Mouse (Mus musculus) midbrain, embryonic 10.5 days (tissue): ENCODE measurements around the gene Gm10644. TPM values are rescaled to one million over a fixed set of nuclear protein-coding genes. Genes with fewer than 3 reads are reported as not detected.

Source experiments
- DNase-seq: peaks from one replicate; pipeline ENCODE4 v3.0.0-alpha.2; 2017; ENCODE audit warnings: low spot score
- H3K27ac ChIP-seq: fragments of 300-500 bp; sonication (generic); replicated peaks from 2 replicates; pipeline ENCODE4 v1.5.1; 2016; ENCODE audit warnings: mild to moderate bottlenecking
- H3K27me3 ChIP-seq: fragments of 300-500 bp; sonication (generic); 2 replicates; pipeline ENCODE4 v1.6.1; 2016; ENCODE audit warnings: low read depth, mild to moderate bottlenecking; ENCODE audit not compliant: poor library complexity, severe bottlenecking
- H3K36me3 ChIP-seq: fragments of 300-500 bp; sonication (generic); 2 replicates; pipeline ENCODE4 v1.6.1; 2016; ENCODE audit warnings: mild to moderate bottlenecking, moderate library complexity
- H3K4me1 ChIP-seq: fragments of 300-500 bp; sonication (generic); 2 replicates; pipeline ENCODE4 v1.6.1; 2016
- H3K4me3 ChIP-seq: fragments of 300-500 bp; sonication (generic); 2 replicates; pipeline ENCODE4 v1.5.1; 2016; ENCODE audit warnings: mild to moderate bottlenecking, moderate library complexity
- H3K9me3 ChIP-seq: fragments of 300-500 bp; sonication (generic); replicated peaks from 2 replicates; pipeline ENCODE4 v1.6.1; 2016; ENCODE audit warnings: mild to moderate bottlenecking
- WGBS: fragments of 180-500 bp; shearing (Covaris S2); methylation state at CpG from one replicate; pipeline ENCODE4 v1.1.7; 2016; 5-methylcytosine and 5-hydroxymethylcytosine counted together
- polyA plus RNA-seq: library from polyadenylated mRNA; unstranded; fragments of >200 nt; fragmentation: Nextera tagmentation; extraction: Ambion mirVana; gene quantifications from 2 replicates; pipeline ENCODE4 v1.2.1, GENCODE M21; 2016

Gene Gm10644
- polyA plus RNA-seq: 0.94 and 1.0 TPM in 2 replicates

DNA sequence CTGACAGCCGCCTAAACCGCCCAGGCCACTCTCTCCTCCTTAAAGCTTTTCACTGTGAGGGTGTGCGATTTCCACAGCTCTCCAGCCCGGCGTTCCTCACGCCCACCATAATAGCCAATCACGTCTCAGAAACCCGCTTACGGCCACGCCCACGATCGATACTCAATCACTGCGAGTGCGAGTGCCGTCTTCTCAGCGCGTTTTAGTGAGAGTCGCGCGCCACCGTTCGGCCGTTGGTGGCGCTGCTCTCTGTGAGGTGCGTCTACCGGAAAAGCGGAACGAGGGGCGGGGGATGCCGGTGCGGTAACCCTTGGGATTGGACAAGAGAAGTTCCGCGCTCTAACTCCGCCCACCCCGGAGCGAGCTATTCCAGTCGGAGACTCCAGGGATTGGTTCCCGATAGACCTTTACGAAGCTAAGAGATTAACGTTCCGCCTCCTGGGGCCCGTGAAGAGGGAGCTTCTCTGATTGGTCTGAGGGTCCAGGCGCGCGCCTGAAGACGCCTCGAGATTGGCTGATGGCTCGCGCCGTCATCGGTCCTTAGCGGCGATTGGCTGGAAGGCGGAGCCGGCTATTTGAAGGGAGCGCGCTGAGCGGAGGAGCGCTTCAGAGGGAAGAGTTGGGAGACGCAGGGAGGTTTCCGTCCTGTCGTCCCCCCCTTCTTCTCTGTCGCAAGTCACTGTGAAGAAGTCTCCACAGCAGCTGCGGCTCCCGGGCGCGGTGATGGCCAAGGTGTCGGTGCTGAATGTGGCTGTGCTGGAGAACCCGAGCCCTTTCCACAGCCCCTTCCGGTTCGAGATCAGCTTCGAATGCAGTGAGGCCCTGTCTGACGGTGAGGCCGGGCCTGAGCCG lies at the start of gene Gm10644, which contains the start of gene Asf1b:
Gene Gm10644, minus strand, starts transcription at position 100 of the 852 bp plus-strand sequence.
Gene Asf1b, plus strand, starts transcription at position 402 of the 852 bp plus-strand sequence.
- Histone ChIP-seq H3K27ac (peak within 1 kb of the TSS; percentile 78), H3K4me3 (peak within 1 kb of the TSS; percentile 81), H3K9me3 (no peaks in the 10 kb centered on the region), H3K36me3 (peaks cover 21% of the 10 kb centered on the region), H3K4me1 (peaks cover 21% of the 10 kb centered on the region), H3K27me3 (no peaks in the 10 kb centered on the region)
- under 1% methylated on average over 75 of the region's 75 CpGs for WGBS
- peak; percentile 99 for DNase-seq

DNA sequence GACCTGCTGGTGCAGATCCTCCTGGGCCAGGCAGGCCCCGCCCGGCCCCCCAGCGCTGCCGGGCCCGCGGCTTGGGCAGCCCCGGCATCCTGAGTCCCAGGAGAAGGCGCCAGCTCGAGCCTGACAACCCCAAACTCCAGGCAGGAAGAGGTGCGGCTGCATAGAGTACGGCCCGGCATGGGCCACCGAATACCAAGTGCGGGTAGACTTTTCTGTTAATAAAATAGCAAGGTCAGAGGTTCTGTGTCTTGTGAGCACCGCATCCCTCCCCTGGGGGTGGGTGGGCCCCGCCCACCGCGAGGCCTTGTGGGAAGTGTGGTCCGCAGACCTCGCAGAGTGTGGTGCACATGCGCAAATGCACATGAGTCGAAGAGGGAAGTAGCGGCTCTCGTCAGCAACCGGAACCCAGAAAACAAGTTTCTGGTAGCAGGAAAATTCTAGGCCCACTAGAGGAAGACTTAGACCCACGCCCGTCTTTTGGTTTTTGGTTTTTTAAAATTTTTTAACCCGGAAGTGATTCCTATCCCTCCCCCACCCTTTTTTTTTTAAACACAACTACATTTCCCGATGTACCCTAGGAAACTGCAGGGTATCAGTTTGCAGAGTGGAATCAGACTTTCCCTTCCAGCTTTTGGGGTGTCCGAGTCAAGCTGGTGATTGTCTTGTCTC lies 49.7 kb upstream of the Gm10644 start:
- peaks cover 40% of the 10 kb centered on the region for H3K4me1 ChIP-seq
- H3K36me3 ChIP-seq: peaks cover 26% of the 10 kb centered on the region
- H3K4me3 ChIP-seq: peak overlapping the region; percentile 70
- H3K27ac ChIP-seq: peak overlapping the region; percentile 83
- no peaks in the 10 kb centered on the region for H3K9me3 ChIP-seq
- WGBS: 1% methylated on average over 30 of the region's 30 CpGs
- peak; percentile 90 for DNase-seq
- peaks cover 51% of the 10 kb centered on the region for H3K27me3 ChIP-seq

DNA sequence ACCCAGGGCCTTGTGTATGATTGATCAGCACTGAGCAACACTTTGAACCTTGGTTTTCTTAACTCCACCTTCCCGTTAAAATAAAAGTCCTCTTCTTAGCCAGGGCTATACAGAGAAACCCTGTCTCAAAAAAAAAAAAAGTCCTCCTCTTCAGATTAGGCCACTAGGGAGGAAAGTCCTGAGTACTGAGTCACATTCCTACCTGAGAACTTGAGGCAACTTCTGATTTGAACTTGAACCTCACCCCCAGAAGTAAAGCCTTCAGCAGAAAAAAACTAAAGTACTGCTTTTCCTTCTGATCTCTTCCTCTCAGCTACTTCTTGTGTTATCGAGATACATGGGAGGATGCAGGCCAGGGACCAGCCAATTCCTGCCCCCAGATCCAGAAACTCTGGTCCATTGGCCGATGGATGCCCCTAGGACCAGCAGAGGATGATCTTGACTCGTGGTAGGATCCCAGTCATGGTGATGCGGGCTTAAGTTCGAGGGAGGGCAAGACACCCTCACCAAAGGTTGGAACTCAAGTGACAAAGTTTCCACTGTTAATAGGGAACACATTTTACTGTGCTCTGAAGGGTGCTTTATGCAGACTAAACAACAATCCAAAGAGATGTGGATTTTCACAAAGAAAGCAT lies 48.7 kb upstream of the Gm10644 start:
- peak overlapping the region; percentile 70 for H3K4me3 ChIP-seq
- 79% methylated on average over 6 of the region's 6 CpGs for WGBS
- peaks cover 48% of the 10 kb centered on the region for H3K4me1 ChIP-seq
- DNase-seq: no peak
- peaks cover 57% of the 10 kb centered on the region for H3K27me3 ChIP-seq
- peaks cover 33% of the 10 kb centered on the region for H3K36me3 ChIP-seq
- H3K9me3 ChIP-seq: no peaks in the 10 kb centered on the region
- peak overlapping the region; percentile 83; the same call in 1 of the 2 replicates for H3K27ac ChIP-seq

DNA sequence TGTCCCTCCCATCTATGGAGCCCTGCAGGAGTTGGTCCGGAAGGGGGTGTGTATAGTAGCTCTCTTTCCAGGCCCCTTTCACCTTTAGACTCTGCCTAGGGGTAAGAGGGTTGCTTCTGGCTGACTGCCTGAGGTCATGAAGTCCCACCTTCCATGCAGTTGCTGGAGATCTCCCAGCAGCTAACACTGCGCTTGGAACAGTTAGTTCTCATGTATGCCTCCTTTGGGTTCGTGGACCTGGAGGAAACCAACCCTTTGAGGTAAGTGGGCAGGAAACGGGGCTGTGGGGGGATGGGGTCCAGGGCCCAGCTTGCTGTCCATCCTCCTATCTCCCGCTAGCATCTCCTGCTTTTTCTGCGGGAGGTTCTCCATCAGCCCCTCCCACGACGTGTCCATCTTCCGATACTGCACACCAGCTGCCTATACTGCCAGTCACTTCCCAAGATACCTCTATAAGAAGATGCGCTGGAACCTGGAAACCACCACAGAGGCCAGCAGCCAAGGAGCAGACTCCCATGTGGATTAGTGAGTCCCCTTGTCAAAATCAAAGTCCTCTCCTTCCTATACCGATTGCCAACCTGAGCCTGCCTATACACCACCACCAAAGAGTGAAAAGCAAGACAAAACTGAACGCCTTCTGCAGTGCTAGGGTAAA lies 48.1 kb upstream of the Gm10644 start:
- peak overlapping the region; percentile 24; the same call in 1 of the 2 replicates for H3K4me3 ChIP-seq
- H3K9me3 ChIP-seq: no peaks in the 10 kb centered on the region
- no peak for DNase-seq
- peaks cover 52% of the 10 kb centered on the region for H3K4me1 ChIP-seq
- peaks cover 33% of the 10 kb centered on the region for H3K36me3 ChIP-seq
- WGBS: 53% methylated on average over 12 of the region's 12 CpGs
- peaks cover 57% of the 10 kb centered on the region for H3K27me3 ChIP-seq
- H3K27ac ChIP-seq: no peak overlapping the region

DNA sequence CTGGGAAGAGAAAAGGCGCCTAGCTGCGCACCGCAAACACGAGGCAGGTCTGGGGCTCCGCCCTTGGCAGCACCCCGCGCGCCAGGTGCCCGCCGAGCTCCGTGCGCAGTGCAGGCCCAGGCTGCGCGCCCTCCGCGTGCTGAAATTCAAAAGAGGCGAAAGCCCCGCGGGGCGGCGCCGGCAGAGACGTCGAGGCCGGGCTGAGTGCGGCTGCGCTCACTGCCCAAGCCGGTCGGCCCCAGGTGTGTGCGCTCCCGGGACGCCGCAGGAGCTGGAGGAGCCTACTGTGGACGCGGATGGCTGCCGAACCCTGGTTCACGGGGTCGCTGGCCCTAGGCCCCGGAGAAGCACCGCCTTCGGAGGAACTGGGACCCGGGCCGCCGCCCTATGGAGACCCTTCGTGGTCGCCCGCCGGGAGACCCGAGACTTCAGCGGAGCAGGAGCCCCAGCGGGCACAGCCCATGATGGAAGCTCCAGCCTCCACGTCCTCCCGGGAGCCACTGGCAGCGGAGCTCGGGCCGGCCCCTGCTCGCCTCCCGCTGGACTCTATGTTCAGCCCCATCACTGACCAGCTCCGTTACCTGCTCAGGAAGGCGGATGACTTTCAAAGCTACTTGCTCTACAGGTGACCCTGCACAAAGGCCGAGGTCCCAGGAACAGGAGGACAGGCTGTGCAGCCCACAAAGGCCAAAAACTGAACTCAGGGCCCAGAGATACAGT lies 46.4 kb upstream of the Gm10644 start, which contains the start of gene 1700067K01Rik:
Gene 1700067K01Rik, plus strand, starts transcription at position 222 of the 720 bp plus-strand sequence.
- WGBS: 17% methylated on average over 61 of the region's 61 CpGs
- Histone ChIP-seq H3K27me3 (peaks cover 57% of the 10 kb centered on the region), H3K4me1 (peaks cover 56% of the 10 kb centered on the region), H3K9me3 (no peaks in the 10 kb centered on the region), H3K36me3 (peaks cover 33% of the 10 kb centered on the region), H3K4me3 (peak within 1 kb of the TSS; percentile 43), H3K27ac (peak within 1 kb of the TSS; percentile 42)
- DNase-seq: peak; percentile 37

DNA sequence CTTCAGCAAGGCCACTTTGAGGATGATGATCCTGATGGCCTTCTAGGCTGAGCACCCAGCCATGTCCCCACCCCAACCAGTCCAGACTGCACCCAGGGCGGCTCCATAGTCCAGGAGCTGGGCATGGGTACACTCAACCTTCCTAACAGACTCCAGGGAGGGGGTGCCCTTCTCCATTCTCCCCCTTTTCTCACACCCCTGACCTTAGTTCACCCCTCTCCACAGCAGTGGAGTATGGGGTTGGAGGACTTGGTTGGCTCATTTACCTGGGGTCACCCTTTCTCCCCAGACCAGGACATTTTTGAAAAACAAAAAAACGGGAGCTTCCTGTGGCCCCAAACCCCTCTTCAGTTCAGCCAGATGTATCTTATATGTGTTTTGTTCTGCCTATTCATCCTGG lies 44.8 kb upstream of the Gm10644 start:
- WGBS: 89% methylated on average over 2 of the region's 2 CpGs
- DNase-seq: no peak
- no peak overlapping the region for H3K27ac ChIP-seq
- H3K9me3 ChIP-seq: no peaks in the 10 kb centered on the region
- peak overlapping the region; percentile 87; the same call in 1 of the 2 replicates for H3K4me3 ChIP-seq
- peaks cover 62% of the 10 kb centered on the region for H3K4me1 ChIP-seq
- H3K36me3 ChIP-seq: peaks cover 37% of the 10 kb centered on the region
- H3K27me3 ChIP-seq: peaks cover 65% of the 10 kb centered on the region

DNA sequence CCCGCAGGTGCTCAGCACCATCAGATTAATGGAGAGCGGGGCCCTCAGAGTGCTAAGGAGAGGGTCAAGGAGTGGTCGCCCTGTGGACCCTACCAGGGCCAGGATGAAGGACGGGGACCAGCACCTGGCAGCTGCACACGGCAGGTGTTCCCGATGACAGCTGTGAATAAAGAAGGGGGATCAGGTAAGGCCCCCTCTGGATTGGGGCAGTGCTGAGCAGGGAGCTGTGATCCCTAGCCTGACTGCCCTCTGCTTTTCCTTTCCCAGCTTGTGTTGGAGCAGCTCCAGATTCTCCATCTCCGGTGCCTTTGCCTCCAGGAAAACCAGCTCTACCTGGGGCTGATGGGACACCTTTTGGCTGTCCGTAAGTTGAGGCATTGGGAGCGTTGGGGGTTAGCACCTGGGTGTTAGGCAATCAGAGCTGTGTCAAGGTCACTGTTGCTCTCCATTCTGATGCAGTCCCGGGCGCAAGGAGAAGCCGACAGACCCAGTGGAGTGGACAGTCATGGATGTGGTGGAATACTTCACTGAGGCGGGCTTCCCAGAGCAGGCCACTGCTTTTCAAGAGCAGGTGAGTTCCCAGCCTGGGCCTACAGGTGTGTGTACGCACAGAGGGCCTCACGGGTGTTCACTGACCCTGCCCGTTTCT lies 44.2 kb upstream of the Gm10644 start:
- Histone ChIP-seq H3K36me3 (peaks cover 44% of the 10 kb centered on the region), H3K27me3 (peaks cover 66% of the 10 kb centered on the region)
- 71% methylated on average over 16 of the region's 16 CpGs for WGBS

DNA sequence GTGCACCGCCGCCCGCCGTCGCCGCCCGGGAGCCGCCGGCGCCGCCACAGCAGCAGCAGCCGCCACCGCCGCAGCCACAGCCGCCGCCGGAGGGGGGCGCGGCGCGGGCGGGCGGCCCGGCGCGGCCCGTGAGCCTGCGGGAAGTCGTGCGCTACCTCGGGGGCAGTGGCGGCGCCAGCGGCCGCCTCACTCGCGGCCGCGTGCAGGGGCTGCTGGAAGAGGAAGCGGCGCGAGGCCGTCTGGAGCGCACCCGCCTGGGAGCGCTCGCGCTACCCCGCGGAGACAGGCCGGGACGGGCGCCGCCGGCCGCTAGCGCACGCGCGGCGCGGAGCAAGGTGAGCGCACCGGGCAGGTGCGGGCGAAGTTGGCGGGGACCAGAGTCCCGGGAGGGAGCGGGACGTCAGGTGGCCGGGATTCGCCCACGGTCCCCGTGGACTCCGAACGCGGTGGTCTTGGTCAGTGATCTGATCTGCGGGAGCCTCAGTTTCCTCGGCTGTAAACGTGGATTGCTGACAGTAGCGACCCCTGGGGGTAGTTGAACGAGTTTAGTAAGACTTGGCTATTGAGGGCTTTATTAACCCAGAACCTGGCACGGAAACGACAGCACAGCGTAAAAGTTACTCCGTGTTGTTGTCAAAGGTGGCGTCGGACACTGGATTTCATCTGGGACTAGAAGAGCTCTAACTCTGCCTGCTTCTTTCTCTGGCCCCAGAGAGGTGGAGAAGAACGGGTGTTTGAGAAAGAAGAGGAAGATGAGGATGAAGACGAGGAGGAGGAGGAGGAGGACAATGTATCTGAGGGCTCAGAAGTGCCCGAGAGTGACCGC lies 43.4 kb upstream of the Gm10644 start:
- peaks cover 50% of the 10 kb centered on the region for H3K36me3 ChIP-seq
- DNase-seq: peak; percentile 73
- H3K27me3 ChIP-seq: peaks cover 58% of the 10 kb centered on the region
- H3K4me1 ChIP-seq: peaks cover 49% of the 10 kb centered on the region
- WGBS: 10% methylated on average over 92 of the region's 92 CpGs
- H3K27ac ChIP-seq: peak overlapping the region; percentile 83
- H3K4me3 ChIP-seq: peak overlapping the region; percentile 87
- H3K9me3 ChIP-seq: no peaks in the 10 kb centered on the region

More for the DNA sequence above, 44.2 kb upstream of the Gm10644 start:
- peak overlapping the region; percentile 87 for H3K4me3 ChIP-seq
- DNase-seq: no peak
- H3K9me3 ChIP-seq: no peaks in the 10 kb centered on the region
- peaks cover 57% of the 10 kb centered on the region for H3K4me1 ChIP-seq
- peak overlapping the region; percentile 83; the same call in 1 of the 2 replicates for H3K27ac ChIP-seq

DNA sequence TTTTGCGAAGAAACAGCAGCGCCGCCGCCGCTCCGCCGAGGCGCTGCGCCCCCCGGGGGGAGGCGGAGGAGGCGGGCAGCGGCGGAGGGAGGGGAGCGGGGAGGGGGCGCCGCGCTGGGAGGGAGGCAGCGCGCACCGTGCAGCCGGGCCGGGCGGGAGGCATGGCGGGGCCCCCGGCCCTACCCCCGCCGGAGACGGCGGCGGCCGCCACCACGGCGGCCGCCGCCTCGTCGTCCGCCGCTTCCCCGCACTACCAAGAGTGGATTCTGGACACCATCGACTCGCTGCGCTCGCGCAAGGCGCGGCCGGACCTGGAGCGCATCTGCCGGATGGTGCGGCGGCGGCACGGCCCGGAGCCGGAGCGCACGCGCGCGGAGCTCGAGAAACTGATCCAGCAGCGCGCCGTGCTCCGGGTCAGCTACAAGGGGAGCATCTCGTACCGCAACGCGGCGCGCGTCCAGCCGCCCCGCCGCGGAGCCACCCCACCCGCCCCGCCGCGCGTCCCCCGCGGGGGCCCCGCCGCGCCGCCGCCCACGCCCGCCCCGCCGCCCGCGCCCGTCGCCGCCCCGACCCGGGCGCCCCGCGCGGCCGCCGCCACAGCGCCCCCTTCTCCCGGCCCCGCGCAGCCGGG lies 42.6 kb upstream of the Gm10644 start, which contains the start of gene Samd1:
Gene Samd1, plus strand, starts transcription at position 162 of the 631 bp plus-strand sequence.
- peak; percentile 68 for DNase-seq
- H3K36me3 ChIP-seq: peaks cover 57% of the 10 kb centered on the region
- 11% methylated on average over 101 of the region's 112 CpGs for WGBS
- H3K27me3 ChIP-seq: peaks cover 50% of the 10 kb centered on the region
- H3K4me1 ChIP-seq: peaks cover 41% of the 10 kb centered on the region
- H3K4me3 ChIP-seq: peak within 1 kb of the TSS; percentile 87
- peak within 1 kb of the TSS; percentile 94 for H3K27ac ChIP-seq
- H3K9me3 ChIP-seq: no peaks in the 10 kb centered on the region
